Mouse (Mus musculus): ENCODE measurements around the gene Olfr618.
"Not testable (repeated sequence)": the region's sequence is repeated elsewhere in the genome, so short reads cannot be mapped to it uniquely, and the experiment has no call there.

Olfr618 gene

GRCm38 (mm10) chr7:103589803-103590202, at the start of gene Olfr618:
Gene Olfr618 (plus strand): TSS chr7:103590103.
- no peak for DNase-seq (ENCODE audit: extremely low read depth, low read depth)

GRCm38 (mm10) chr7:103542617-103543016, 47.3 kb upstream of the Olfr618 start, which contains the start of gene Olfr612:
Gene Olfr612 (minus strand): TSS chr7:103542717.
- DNase-seq (ENCODE audit: extremely low read depth, low read depth): not testable (repeated sequence)

GRCm38 (mm10) chr7:103547774-103548173, 42.1 kb upstream of the Olfr618 start, which contains the start of gene Olfr613:
Gene Olfr613 (plus strand): TSS chr7:103548074.
- no peak for DNase-seq (ENCODE audit: extremely low read depth, low read depth)

GRCm38 (mm10) chr7:103555779-103556178, 34.1 kb upstream of the Olfr618 start, which contains the start of gene Olfr615:
Gene Olfr615 (plus strand): TSS chr7:103556079.
- no peak for DNase-seq (ENCODE audit: extremely low read depth, low read depth)

- no peak for DNase-seq (ENCODE audit: extremely low read depth, low read depth)
Observed at GRCm38 (mm10) chr7:103569043-103569442, 20.9 kb upstream of the Olfr618 start, which contains the start of gene Olfr616. Gene Olfr616 (minus strand): TSS chr7:103569143.

- no peak for DNase-seq (ENCODE audit: extremely low read depth, low read depth)
Observed at GRCm38 (mm10) chr7:103572761-103573160, 17.1 kb upstream of the Olfr618 start, which contains the start of gene Olfr617. Gene Olfr617 (plus strand): TSS chr7:103573061.

- no peak for DNase-seq (ENCODE audit: extremely low read depth, low read depth)
Observed at GRCm38 (mm10) chr7:103600275-103600674, 10.4 kb downstream of the Olfr618 start, which contains the start of gene Olfr619. Gene Olfr619 (plus strand): TSS chr7:103600575.

- DNase-seq (ENCODE audit: extremely low read depth, low read depth): no peak
Observed at GRCm38 (mm10) chr7:103607425-103607824, 17.5 kb downstream of the Olfr618 start.

- DNase-seq (ENCODE audit: extremely low read depth, low read depth): no peak
Observed at GRCm38 (mm10) chr7:103612434-103612833, 22.5 kb downstream of the Olfr618 start, which contains the start of gene Olfr620. Gene Olfr620 (minus strand): TSS chr7:103612534.

GRCm38 (mm10) chr7:103636795-103637194, 46.9 kb downstream of the Olfr618 start:
- no peak for DNase-seq (ENCODE audit: extremely low read depth, low read depth)

GRCm38 (mm10) chr7:103642602-103643001, 52.7 kb downstream of the Olfr618 start, which contains the start of gene Olfr622:
Gene Olfr622 (minus strand): TSS chr7:103642702.
- no peak for DNase-seq (ENCODE audit: extremely low read depth, low read depth)

GRCm38 (mm10) chr7:103644070-103644469, 54.2 kb downstream of the Olfr618 start:
- no peak for DNase-seq (ENCODE audit: extremely low read depth, low read depth)
